Mouse (Mus musculus) lung, adult 2 months (tissue): ENCODE measurements around the gene 4933430I17Rik. TPM values are rescaled to one million over a fixed set of nuclear protein-coding genes. Genes with fewer than 3 reads are reported as not detected.

Experiments used
- DNase-seq: peaks from one replicate; pipeline ENCODE4 v3.0.0; 2022
- H3K4me1 ChIP-seq: fragments of 200-500 bp; 2 replicates; pipeline ENCODE4 v1.6.1; 2011; ENCODE audit warnings: low read length; ENCODE audit not compliant: control insufficient read depth, insufficient read depth
- H3K4me3 ChIP-seq: fragments of 200-500 bp; replicated peaks from 2 replicates; pipeline ENCODE3; 2011; ENCODE audit warnings: low read depth, mild to moderate bottlenecking, control low read depth, low read length; ENCODE audit errors: extremely low read depth
- CTCF ChIP-seq: fragments of 200-500 bp; IDR thresholded peaks from 2 replicates; pipeline ENCODE4 v1.5.1; 2011; ENCODE audit warnings: mild to moderate bottlenecking, low read length, control low read depth; ENCODE audit not compliant: insufficient read depth
- POLR2A ChIP-seq: fragments of 200-500 bp; IDR thresholded peaks from 2 replicates; pipeline ENCODE4 v1.6.1; 2011; ENCODE audit warnings: low read depth, mild to moderate bottlenecking, control low read depth, low read length, borderline replicate concordance; ENCODE audit errors: extremely low read depth
- WGBS: fragments of 180-500 bp; shearing (Covaris S2); methylation state at CpG from one replicate; pipeline ENCODE4 v1.1.7; 2018; 5-methylcytosine and 5-hydroxymethylcytosine counted together
- polyA plus RNA-seq: library from polyadenylated mRNA; depleted of rRNA; stranded (reverse); fragments of >200 nt; gene quantifications from 2 replicates; pipeline ENCODE4 v1.2.3, GENCODE M21; 2012

4933430I17Rik gene
- polyA plus RNA-seq, 1 experiment, result 0.15 TPM

DNA sequence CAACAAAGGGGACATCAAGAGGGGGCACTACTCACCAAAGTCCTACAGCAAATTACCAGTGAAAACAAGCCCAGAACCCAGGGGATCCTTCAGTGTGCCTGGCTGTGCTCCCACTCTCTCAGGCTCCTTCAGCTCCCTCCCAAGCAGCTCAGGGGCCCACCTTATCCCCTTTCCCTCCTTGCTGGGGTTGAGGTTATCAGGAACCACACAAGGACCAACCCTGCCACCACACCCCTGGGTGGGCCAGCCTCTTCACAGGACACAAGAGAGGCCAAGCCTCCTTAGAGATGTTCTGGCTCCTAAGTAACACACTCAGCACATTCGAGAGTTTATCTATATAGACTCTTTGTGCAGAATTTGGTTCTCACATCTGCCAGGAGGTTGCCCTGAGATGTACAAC is 8.6 kb upstream of the 4933430I17Rik start:
- Histone ChIP-seq H3K4me1 (peaks cover 6% of the 10 kb centered on the region; the same call in 1 of the 2 replicates), H3K4me3 (no peak overlapping the region)
- no peak for TF ChIP-seq POLR2A
- no peak for TF ChIP-seq CTCF
- no peak for DNase-seq
- WGBS, result 52% methylated on average over 1 of the region's 1 CpGs

DNA sequence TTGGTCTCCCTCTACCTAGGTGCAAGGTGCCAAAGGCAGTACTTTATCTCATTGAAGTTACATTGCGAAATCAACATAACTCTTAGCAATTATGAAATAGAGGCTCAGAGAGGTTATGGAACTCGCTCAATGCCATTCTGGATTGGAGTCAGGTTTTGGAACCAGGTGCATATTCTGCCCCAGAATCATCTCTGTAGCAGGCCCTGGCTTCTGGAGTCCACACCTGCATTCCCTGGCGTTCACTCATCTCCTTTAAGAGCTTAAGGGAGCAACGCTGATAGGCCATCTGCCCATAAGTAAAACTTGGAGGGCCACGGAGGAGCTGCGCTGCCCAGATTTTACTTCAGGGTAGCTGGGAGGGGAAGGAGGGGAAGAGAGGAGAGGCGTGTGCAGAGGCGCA is 8.1 kb upstream of the 4933430I17Rik start:
- peak; percentile 51 for DNase-seq

DNA sequence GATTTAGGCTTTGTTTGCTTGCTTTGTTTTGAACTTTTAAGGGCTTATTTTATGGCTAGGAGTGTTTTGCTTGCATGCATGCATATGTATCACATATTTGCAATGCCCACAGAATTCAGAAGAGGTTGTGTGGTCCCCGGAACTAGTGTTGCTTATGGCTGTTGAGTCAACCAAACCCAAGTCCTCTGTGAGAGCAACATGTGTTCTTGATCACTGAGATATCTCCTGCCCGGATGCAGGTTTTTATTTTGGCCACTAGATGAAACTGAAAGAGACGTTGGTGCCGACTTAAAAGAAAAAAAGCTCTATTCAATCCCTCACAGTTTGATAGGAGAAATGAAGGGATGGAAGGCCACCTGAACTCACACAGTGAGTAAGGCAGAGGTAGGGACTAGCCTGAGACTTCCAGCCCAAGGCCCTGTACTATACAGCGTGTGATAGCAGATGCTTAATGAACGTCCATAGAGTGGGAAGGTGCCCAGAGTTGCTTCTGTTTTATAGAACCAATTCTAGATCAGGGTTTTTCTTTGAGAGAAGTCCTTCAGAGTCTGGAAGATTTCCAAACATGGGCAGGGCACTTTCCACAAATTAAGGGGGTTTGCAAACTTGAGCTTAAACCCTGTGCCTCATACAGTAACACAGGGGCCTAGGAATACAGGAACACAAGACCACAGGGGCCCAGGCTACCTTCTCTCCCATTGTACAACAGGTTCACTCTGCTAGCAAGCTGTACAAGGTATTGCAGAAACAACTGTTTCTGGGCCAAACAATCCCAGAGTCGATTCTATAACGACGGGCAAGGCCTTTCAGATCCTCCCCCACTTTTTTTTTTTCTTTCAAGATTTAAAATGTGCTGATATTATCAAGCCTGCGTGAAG is 7.4 kb upstream of the 4933430I17Rik start:
- TF ChIP-seq POLR2A (no peak), CTCF (no peak)
- WGBS, result 58% methylated on average over 10 of the region's 10 CpGs
- Histone ChIP-seq H3K4me3 (no peak overlapping the region), H3K4me1 (peaks cover 6% of the 10 kb centered on the region; the same call in 1 of the 2 replicates)
- DNase-seq, result no peak

More for the DNA sequence above, 8.1 kb upstream of the 4933430I17Rik start:
- 69% methylated on average over 8 of the region's 8 CpGs for WGBS
- H3K4me3 ChIP-seq, result no peak overlapping the region
- peaks cover 6% of the 10 kb centered on the region; the same call in 1 of the 2 replicates for H3K4me1 ChIP-seq
- TF ChIP-seq POLR2A (peak; percentile 11; the same call in 1 of the 2 replicates), CTCF (no peak)

DNA sequence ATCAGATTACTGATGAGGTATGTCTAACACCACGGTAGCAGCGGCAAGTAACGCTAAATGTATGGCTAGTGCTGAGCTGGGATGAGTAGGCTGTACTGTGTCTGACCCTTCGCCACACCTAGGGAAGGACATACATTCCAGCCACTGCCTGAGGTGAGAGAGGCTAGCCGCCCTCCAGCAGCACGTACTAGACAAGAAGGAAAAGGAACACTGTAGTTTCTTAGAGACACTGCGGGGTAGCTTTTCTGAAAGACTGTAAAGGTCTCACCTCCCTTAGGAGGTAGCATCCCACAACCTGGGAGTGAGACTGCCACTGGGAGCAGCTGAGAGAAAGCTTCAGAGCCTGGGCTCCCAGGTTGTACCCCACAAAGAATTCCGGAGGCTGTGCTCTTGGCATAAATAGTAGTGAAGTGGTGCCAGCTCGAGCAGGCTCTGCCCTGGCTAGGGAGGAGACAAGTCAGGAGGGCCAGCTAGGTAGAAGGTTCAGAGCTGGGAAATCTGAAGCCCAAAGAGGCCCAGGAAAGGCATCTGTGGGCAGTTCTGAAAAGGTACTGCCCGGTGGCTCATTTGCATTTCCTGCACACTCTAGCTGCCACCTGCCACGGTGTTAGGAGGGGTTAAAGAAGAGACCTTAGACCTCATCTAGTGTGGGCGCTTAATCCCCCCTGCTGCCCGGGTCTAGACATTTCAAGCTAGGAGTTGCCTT is 6.6 kb upstream of the 4933430I17Rik start:
- Histone ChIP-seq H3K4me3 (peak overlapping the region; percentile 69), H3K4me1 (peaks cover 6% of the 10 kb centered on the region; the same call in 1 of the 2 replicates)
- DNase-seq, result peak; percentile 55
- whole genome bisulfite sequencing, result 40% methylated on average over 13 of the region's 13 CpGs
- no peak for TF ChIP-seq POLR2A
- no peak for TF ChIP-seq CTCF

DNA sequence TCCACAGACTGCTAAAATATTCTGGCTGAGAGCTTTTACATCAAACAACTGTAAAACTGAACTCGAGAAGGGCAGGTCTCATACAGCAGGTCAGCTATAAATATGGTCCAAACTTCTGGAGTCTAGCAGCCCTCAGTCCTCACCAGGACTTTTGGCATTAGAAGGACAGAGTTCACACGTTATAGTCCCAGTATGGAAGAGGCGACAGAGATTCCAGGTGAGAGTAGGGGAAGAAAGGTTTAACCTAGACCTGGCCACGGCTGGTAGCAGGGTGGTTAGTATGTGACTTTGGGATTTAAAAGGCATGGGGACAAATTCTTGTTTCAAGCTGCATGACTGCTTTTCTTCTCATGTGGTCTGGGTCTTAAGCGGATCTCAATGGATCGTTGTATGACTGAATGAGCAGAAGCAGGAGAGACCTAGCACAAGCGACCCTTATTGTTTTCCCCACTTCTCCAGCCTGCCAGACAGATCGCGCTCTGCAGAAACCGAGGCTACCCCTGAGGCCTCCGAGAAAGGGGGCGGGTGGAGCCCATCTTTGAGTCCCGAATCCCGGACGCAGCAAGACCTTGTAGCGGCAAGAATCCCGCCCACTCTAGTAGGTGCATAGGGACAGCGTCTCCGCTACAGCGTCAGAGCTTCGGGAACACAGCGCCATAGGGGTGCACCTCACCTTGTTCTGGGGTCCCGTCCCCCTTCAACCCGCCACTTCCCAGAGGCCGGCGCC is 5.9 kb upstream of the 4933430I17Rik start:
- TF ChIP-seq CTCF, result no peak
- no peak for TF ChIP-seq POLR2A
- H3K4me1 ChIP-seq, result peaks cover 7% of the 10 kb centered on the region; the same call in 1 of the 2 replicates
- WGBS, result 2% methylated on average over 26 of the region's 26 CpGs

DNA sequence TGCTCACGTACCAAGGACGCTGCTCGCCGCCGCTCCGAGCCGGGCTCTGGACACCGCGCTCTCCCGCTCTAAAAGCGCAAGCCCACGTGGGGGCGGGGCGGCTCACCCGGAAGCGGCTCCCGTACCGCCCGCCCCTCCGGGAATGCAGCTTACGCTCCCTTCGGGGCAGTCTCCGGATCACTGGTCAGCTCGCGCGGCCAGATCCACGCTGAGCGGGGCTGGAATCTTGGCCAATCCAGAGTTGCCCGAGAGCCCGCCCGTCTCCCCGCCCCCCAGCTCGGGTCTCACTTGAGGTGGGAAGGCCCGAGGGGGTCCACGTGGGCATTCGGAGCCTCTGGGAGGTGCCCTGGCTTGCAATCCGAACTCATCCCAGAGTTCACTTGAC is 5.3 kb upstream of the 4933430I17Rik start, which contains the start of gene Alad:
Alad (minus strand) TSS at position 70 of the 385 bp plus-strand sequence.
- under 1% methylated on average over 37 of the region's 37 CpGs for WGBS
- TF ChIP-seq CTCF, result no peak
- TF ChIP-seq POLR2A, result peak; percentile 52; the same call in 1 of the 2 replicates
- H3K4me1 ChIP-seq, result peaks cover 9% of the 10 kb centered on the region; the same call in 1 of the 2 replicates
- H3K4me3 ChIP-seq, result peak within 1 kb of the TSS; percentile 69
- DNase-seq, result peak; percentile 86

More for the DNA sequence above, 5.9 kb upstream of the 4933430I17Rik start:
- peak overlapping the region; percentile 69 for H3K4me3 ChIP-seq
- DNase-seq, result no peak

DNA sequence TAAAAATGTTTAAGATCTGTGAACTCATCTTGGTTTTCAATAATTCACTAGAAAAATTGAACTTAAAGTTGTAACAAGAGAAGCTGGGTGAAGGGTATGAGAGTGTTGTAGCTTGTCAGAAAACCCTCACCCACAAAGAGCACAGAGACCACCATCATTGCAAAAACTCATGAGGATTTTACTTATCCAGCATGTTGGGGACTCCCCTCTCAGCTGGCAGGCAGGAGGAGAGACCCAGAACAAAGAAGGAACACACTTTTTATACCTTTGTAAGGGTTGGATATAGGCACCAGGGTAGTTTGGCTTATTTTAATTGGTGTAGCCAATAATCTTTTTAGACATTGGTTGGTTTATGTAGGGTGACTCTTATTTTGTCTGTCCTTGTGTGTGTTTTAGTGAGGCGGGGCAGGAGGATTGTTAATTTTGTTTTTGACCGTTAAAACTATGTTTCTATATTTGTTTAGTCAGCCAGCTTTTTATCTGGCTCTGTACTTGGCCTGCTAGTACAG is 4.2 kb upstream of the 4933430I17Rik start:
- TF ChIP-seq POLR2A, result no peak
- no peak for TF ChIP-seq CTCF
- peaks cover 9% of the 10 kb centered on the region; the same call in 1 of the 2 replicates for H3K4me1 ChIP-seq
- no peak overlapping the region for H3K4me3 ChIP-seq
- 70% methylated on average over 2 of the region's 2 CpGs for WGBS
- DNase-seq, result no peak

DNA sequence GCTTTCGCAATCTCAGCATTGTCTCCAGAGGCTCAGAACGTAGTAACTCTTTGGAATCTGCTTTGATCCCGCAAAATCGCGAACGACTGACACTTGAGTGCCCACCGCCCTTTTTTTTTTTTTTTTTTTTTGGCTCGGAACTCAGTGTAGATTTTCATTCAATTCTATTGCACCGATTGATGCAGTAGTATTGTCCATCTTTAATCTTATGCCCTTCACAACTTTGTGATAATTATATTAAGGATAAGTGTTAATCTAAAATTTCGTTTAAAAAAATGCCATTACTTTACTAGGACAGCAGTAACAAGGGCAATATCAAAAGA is 281 bp downstream of the 4933430I17Rik start:
- WGBS, result 2% methylated on average over 10 of the region's 10 CpGs

DNA sequence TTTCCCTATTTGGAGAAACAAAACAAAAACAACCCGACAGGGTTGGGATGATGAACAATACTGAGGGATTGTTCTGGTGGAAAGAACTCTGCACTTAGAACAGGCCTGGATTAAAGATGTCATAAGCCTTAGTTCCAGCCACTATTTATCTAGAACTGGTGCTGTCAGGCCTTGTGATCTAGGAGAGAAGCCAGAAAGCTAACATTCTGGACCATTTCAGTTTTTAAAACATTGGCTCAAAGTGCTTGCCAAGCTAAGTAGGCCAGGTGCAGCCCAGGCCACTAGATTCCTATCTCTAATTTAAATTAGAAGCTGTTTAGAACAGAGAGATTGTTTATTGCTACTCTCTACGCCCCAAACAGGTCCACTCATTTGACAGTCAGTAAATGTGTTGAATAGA is 1.1 kb downstream of the 4933430I17Rik start:
- no peak for TF ChIP-seq POLR2A
- no peak for TF ChIP-seq CTCF
- WGBS, result 48% methylated on average over 2 of the region's 2 CpGs
- H3K4me1 ChIP-seq, result peaks cover 4% of the 10 kb centered on the region
- H3K4me3 ChIP-seq, result no peak overlapping the region
- DNase-seq, result no peak

More for the DNA sequence above, 281 bp downstream of the 4933430I17Rik start:
- TF ChIP-seq POLR2A, result no peak
- TF ChIP-seq CTCF, result no peak
- H3K4me1 ChIP-seq, result peaks cover 4% of the 10 kb centered on the region; the same call in 1 of the 2 replicates
- no peak for DNase-seq
- H3K4me3 ChIP-seq, result peak overlapping the region; percentile 10
